ENCODE assay signal across 19 mouse cellular contexts in genomic region chr13:96166593-96166992, GRCm38 (mm10). TPM values are rescaled to one million over a fixed set of nuclear protein-coding genes. Genes with fewer than 3 reads are reported as not detected.
DNase-seq lines count a peak whose midpoint lies in the region; ATAC-seq and TF ChIP-seq lines count a peak whose summit lies in the region.
"Had no signal": no experiment of that assay in that cellular context is flagged by ENCODE, and none has a peak within 500 bp of the region (broad histone marks: within the 10 kb centered on the region; RNA-seq: fewer than 3 reads in every experiment).

No protein-coding gene starts in this region.

- H3K36me3 ChIP-seq in forebrain, embryonic 10.5 days (replicated peaks), result no peaks in the 10 kb centered on the region
- H3K36me3 ChIP-seq: embryonic facial prominence, embryonic 12.5 days; embryonic facial prominence, embryonic 15.5 days; forebrain, embryonic 12.5 days had no signal

- H3K4me1 ChIP-seq in embryonic fibroblast, embryonic 13.5 days (ENCODE audit: control insufficient read depth, insufficient read depth, low read length), result peaks cover 4% of the 10 kb centered on the region; the same call in 1 of the 2 replicates
- no peaks in the 10 kb centered on the region for H3K4me1 ChIP-seq in forebrain, embryonic 10.5 days

- H3K27ac ChIP-seq in embryonic fibroblast, embryonic 13.5 days (ENCODE audit: insufficient read depth, low read length), result peak overlapping the region; percentile 66; the same call in 1 of the 2 replicates
- H3K27ac ChIP-seq in forebrain, embryonic 10.5 days, result no peak overlapping the region
- H3K27ac ChIP-seq: embryonic facial prominence, embryonic 12.5 days; embryonic facial prominence, embryonic 15.5 days; forebrain, embryonic 12.5 days had no signal

- WGBS in forebrain, embryonic 10.5 days, result 89% methylated on average over 2 of the region's 2 CpGs

- ATAC-seq in frontal cortex, adult (ENCODE audit: low TSS enrichment), result peak; percentile 88
- ATAC-seq: forebrain, embryonic 14.5 days; forebrain, embryonic 16.5 days had no signal

- H3K27me3 ChIP-seq in forebrain, embryonic 10.5 days (ENCODE audit: poor library complexity, severe bottlenecking), result no peaks in the 10 kb centered on the region
- H3K27me3 ChIP-seq: embryonic facial prominence, embryonic 12.5 days; embryonic facial prominence, embryonic 15.5 days; forebrain, embryonic 12.5 days had no signal

- TF ChIP-seq CTCF in embryonic fibroblast, embryonic 13.5 days (IDR thresholded peaks at IDR 0.05; ENCODE audit: borderline replicate concordance, insufficient read depth, low read length), result no peak

- no peak overlapping the region for H3K4me3 ChIP-seq in embryonic fibroblast, embryonic 13.5 days (ENCODE audit: insufficient read depth, low read length)
- H3K4me3 ChIP-seq in forebrain, embryonic 10.5 days, result no peak overlapping the region
- H3K4me3 ChIP-seq: embryonic facial prominence, embryonic 12.5 days; embryonic facial prominence, embryonic 15.5 days; forebrain, embryonic 12.5 days had no signal

- DNase-seq in frontal cortex, adult 2 months (ENCODE audit: extremely low spot score in 1 of 2, low spot score in 1 of 2), result no peak
- no peak for DNase-seq in cerebellum, postnatal 14 days
- DNase-seq in forebrain, embryonic 10.5 days (ENCODE audit: extremely low spot score, low spot score), result no peak
- DNase-seq: adrenal gland, adult 2 months; adrenal gland, postnatal 10 days; adrenal gland, postnatal 25 days; cerebellum, adult 11-12 months; cerebellum, adult 2 months; cerebellum, adult 9-10 months; cerebellum, postnatal 10 days; cerebellum, postnatal 36 days; embryo, embryonic 11 days had no signal

- no peaks in the 10 kb centered on the region for H3K9me3 ChIP-seq in forebrain, embryonic 10.5 days
- H3K9me3 ChIP-seq: embryonic facial prominence, embryonic 12.5 days; embryonic facial prominence, embryonic 15.5 days; forebrain, embryonic 12.5 days had no signal

- no peak for TF ChIP-seq POLR2A in embryonic fibroblast, embryonic 13.5 days (IDR thresholded peaks at IDR 0.05; ENCODE audit: low read depth, low read length)

RNA-seq across cellular contexts. Expression of gene Sv2c, which starts 34.2 kb away (rescaled TPM):
- polyA plus RNA-seq in frontal cortex, adult 2 months (2012; rRNA removed), result 13.9 and 14.8 TPM in 2 replicates
- 1.6 and 5.6 TPM in 2 replicates for polyA plus RNA-seq in embryonic fibroblast, embryonic 13.5 days (2011; ENCODE audit: insufficient read length, low read depth, missing spikeins)
- 0.31 and 0.38 TPM in 2 replicates for polyA plus RNA-seq in forebrain, embryonic 10.5 days (2016; fragmentation: Nextera tagmentation; extraction: Ambion mirVana)
